Mouse (Mus musculus): ENCODE measurements around the gene Cpsf7.
"Not testable (repeated sequence)": the region's sequence is repeated elsewhere in the genome, so short reads cannot be mapped to it uniquely, and the experiment has no call there.

Cpsf7 gene

DNA sequence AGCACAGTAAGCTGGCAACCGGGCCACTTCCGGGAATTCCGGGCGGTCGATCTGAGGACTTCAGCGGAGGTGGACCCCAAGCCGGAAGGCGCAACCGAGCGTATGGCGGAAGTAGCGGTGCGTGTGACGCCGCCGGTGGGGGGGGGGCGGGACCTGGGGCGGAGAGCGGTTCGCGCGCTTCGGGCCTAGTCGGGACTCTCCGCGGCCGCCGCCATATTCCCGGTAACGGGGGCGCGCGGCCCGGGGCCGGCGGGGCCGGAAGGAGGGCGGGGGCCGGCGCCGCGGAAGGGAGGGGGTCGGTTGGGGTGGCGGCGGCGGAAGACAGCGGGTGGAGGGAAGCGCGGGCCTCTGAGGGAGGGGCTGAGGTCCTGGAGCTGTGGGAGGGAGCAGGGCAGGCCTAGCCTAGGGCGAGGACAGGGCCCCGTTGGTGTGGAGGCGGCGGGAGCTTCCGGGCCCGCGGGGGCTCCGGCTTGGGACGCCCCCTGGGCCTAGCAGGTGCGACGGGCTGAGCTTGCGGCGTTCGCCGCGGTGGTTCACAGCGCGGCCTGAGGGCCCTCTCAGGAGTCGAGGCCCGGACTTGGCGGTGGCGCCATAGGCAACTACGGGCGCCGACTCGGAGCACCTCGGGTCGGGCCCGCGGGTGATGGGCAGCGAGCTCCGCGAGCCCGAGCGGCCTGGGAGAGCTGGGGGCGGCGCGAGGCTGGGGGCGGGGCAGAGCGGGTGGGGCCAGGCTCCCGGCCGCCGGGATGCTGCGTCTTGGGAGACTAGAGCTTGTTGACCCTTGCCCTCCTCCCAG is at the start of gene Cpsf7:
TSS of gene Cpsf7 (plus strand) at position 161 of the 796 bp plus-strand sequence.
- DNase-seq (ENCODE audit: low spot score in 2 of 2) = peak; percentile 90 to 92

DNA sequence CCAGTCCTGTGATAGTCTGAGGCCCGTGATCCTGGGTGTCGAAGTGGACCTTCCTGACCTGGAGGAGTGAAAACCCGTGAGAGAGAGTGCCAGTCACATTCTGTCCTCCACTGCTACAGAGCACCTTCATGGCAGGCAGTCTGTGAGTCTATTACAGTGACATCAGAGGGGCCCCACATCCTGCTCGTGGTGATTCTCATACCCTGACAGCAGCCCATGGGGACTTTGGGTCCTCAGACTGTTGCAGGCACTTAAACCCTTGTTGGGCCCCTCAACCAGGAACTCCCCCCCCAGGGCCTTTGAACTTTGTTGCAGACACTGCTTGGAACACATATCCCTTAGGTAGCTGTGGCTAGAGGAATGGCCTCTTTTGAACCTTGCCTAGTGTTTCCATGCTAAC is 45.5 kb upstream of the Cpsf7 start:
- no peak for DNase-seq (ENCODE audit: low spot score in 2 of 2)

DNA sequence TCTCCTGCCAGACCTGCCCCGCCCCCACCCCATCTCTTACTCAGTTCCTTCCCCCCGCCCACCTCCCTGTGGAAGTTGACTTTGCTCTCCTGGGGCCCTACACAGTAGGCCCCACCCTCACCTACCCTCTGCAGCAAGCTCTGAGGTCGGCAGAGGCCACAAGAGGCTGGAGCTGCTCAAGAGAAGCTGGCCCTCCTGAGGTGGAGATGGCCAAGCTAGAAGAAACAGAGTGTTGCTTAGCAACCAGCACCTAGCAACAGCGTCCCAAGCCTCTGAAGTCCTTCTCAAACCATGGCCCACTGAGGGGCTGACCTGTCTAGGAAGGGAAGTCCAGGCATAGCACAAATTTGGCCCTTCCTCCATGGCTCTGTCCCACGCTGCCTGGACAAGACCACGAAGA is 42.4 kb upstream of the Cpsf7 start, which contains the start of gene Ppp1r32:
TSS of gene Ppp1r32 (minus strand) at position 226 of the 400 bp plus-strand sequence.
- no peak for DNase-seq (ENCODE audit: low spot score in 2 of 2)

DNA sequence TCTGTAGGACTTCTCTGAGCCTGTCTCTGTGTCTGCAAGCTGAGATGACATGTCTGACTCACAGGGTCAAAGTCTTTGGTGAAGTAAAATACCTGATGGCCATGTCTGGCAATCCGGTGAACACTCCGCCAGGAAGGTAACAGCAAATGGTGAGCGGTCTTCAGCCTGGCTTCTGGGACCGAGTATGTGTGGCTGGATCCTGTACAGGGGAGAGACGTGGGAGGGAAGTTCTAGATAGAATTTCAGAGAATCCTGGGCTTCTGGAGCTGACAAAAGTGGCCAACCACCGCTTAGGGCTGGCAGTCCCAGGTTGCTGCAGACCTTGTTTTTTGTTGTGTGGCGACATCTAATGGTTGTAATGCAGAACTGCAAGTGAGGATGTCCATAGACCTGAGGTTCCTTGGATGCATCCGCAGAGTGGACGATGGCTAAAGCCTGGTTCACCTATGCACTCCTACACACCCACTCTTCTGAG is 38.8 kb upstream of the Cpsf7 start:
- DNase-seq (ENCODE audit: low spot score in 2 of 2) = peak; percentile 9 to 16

DNA sequence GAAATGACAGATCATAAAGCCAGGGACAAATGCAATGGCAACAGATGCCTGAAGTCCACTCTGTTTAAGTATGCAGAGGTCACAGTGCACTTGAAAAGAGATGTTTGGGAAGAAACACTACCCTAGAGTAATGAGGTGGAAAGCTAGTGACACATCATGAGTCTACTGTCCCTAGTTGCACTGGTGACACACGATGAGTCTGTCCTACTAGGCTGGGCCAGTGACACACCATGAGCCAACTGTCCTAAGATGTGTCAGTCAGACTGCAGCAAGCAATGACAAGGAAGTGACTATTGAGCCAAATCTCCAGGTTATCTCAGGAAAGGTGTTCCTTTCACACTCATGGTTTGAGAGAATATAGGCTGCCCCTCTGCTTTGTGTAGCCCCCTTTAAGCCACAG is 29.4 kb upstream of the Cpsf7 start:
- DNase-seq (ENCODE audit: low spot score in 2 of 2) = no peak

DNA sequence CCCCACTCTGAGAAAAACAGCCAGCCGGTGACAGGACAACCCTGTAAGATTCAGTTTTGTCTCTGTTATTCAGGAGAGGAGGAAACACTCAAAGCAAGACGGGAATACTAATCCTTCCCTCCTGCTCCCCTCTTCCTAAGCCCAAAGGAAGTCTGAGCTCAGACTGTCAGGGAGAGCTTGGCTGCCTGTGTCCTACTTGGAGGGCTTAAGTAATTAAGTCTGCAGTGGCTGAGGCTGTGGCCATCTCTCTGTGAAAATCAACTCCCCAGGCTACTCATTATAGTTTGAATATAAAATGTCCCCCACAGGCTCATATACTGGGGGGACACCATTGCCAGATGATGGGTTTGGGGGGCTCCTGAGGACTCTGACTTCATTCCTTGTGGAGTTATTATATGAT is 28.1 kb upstream of the Cpsf7 start:
- no peak for DNase-seq (ENCODE audit: low spot score in 2 of 2)

DNA sequence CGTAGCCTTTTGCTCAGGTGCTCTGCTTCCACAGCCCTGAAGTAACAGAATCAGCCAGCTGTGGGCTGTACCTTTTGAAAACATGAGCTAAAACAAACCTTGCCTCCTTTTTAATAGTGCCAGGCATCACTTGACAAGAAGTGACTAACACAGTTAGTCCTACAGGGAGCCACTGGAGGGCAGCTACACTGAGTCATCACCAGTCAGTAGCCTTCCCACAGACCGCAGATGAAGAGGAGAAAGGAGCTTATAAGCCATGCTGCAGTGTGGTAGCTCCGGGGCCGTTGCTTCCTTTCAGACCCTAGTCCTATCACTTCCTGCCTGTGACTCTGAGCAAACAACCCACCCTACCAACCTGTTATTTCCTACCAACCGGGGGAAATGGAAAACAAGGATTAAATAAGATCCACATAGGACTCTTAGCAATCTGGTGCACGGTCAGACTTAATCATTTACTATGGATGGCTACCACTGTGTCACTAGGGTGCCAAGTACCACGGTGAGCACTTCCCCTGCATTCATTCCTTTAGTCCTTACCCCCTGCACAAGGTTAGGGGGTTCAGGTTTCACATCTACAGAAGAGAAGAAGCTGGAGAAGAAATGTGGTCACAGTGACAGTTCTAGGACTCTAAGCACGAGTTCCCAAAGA is 27.4 kb upstream of the Cpsf7 start:
- no peak for DNase-seq (ENCODE audit: low spot score in 2 of 2)

DNA sequence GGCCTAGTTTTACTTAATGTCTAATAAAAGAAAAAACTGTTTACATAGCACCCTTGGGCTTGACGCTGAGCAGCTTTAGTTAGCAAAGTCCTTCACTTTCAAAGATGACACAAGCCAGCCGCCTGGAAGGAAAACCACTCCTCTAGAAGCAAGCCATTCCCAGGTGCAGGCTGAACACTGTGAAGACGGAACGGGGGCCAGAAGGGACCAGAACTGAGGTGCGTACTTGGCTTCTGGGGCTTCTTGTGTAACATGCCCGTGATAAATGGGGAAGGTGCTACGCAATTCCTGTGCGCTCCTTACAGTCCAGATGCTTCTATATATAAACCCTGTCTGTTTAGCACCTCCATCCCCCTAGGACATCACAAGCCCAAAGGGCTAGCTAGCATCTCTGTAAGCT is 24.5 kb upstream of the Cpsf7 start:
- no peak for DNase-seq (ENCODE audit: low spot score in 2 of 2)

DNA sequence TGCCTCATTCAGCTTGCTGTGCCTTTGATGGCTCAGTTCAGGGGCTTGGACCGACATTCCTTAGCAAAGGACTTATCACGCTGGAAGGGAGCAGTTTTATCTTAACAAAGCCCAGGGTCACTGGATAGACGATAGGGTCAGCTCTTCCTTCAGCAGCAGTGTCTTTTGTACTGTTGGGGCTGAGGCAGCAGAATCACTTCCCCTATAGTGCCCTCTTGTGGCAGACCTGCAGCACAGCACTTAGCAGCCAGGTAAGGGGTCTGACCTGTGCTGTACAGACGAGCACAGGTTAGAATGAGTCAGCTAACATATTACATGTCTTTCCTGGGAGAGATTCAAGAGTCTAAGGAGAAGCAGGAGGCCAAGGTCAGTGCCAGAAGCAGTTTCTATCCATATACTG is 22.5 kb upstream of the Cpsf7 start:
- DNase-seq (ENCODE audit: low spot score in 2 of 2) = peak in 1 of 2 experiments; percentile 17

DNA sequence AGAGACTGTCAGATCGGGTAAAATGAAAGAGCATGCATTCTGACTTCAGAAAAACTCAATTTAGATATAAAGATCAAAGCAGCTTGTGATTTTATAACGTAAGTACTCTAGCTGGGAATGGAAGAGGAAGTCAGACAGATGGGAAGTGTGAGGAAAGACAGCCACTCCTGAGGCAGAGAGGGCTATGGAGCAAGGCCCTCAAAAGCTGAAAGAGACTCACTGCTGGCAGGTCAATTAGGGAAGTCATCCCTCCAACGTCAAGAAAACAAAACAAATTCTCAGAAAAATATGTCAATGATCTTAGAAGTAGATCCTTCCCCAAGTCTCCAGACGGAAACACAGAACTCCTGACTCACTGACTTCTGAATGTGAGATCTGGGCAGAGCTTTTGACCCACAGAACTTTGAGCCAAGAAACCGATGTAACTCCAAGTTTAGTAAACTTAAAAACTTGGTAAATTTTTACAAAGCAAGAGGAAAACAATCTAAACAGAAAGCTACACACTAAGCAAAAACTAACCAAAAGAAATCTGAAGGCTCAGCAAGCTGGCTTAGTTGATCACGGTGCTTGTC is 14.2 kb upstream of the Cpsf7 start:
- no peak for DNase-seq (ENCODE audit: low spot score in 2 of 2)

DNA sequence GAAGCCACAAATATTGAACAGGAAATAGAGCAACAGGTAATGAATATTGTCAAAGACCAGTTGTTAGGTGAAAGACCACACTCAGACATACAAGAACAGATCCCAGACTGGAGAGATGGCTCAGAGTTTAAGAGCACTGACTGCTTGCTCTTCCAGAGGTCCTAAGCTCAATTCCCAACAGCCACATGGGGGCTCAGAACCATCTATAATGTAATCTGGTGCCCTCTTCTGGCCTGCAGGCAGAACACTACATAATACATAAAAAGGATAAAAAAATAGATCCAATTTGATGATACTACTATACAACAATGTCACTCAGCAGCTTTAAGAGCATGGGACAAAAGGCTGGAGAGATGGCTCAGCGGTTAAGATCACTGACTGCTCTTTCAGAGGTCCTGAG is 4.7 kb upstream of the Cpsf7 start:
- DNase-seq (ENCODE audit: low spot score in 2 of 2) = no peak

DNA sequence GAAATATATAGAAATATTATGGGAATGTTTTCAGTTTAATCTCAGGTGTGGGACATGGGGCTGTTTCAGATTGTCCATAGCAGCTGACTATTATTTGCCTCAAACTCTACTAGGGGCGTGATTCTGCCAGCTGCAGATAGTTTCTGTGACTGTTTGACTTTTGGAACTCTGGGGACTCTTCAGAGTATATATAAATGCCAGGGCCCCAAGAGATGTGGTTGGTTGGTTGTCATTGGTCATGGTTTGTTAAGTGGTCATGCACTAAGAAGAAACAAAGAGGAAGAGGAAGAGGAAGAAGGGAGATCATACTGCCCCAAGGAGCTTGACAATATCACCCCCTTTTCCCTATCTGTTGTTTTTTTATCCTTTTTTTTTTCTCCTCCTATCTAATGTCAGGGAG is 3.1 kb upstream of the Cpsf7 start:
- DNase-seq (ENCODE audit: low spot score in 2 of 2) = peak; percentile 40 to 48

DNA sequence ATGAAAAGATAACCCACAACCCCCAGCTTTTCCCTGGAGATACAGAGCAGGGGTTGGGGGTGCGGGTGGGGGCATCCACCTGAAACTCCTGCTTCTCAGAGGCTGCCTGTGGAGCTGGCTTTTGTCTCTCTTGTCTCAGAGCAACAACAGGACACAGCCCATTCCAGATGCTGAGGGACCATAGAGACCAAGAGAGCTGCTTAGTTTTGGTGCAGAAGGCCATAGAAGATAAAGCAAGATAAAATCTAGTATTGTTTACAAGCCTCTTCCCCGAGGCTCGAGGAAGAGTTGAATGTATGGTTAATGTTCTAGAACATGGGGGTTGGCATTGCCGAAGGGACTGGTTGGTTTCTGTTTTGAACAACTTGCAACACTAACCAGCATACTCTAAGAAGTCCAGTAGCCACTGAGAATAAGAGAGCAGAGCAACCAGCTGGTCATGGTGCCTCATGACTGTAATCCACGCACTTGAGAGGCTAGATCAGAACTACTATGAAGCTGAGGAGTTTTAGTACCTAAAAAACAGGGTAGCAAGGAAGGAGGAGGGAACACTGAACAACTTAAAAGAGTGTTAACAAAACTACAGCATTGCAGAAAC is 1.5 kb upstream of the Cpsf7 start:
- no peak for DNase-seq (ENCODE audit: low spot score in 2 of 2)

DNA sequence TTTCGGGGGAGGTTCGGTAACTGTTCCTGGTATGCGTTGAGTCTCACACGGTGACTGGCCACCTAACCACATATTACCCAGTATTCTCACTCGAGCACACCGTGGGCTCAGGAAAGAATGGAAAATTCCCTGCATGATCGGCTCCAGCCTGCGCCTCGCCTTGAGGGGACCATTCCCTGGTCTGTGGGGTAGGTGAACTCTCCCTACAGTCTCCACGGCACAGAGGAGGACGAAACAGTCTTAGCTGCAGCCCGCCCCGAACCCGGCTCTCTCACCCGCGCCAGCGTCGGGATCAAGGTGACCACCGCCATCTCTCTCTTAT is 321 bp upstream of the Cpsf7 start:
- DNase-seq (ENCODE audit: low spot score in 2 of 2) = no peak

DNA sequence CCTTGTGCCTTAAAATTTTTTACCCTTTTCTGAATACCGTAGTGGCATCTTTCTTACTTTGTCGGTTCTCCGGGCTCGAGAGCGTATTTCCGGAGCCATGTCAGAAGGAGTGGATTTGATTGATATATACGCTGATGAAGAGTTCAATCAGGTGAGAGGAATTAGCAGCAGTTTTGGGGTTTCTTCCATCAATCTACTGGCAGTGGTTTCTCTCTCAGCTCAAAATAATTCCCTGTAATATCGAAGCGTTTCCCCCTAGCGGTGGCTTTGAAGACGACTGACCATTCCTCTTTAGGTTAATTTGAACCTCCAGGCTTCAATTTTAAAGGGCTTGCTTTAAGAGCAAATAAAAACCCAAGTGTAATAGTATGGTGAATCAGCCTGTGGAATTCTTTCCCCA is 844 bp downstream of the Cpsf7 start, which contains the start of gene Sdhaf2:
TSS of gene Sdhaf2 (minus strand) at position 233 of the 400 bp plus-strand sequence.
- peak; percentile 15 to 49 for DNase-seq (ENCODE audit: low spot score in 2 of 2)

DNA sequence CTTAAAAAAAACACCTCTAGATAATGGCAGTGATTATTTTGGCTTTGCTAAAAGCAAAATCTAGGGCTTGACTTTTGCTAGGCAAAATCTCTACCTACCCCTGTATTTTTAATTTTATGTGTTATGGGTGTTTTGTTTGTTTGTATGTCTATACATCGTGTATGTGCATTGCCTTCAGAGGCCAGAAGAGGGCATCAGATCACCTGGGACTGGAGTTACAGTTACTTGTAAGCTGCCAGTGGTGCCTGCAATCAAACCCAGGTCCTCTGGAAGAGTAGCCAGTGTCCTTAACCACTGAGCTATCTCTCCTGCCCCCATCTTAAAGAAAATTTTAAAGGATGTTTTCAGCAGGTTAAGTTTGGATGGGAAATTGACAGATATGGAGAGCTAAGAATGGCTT is 5.0 kb downstream of the Cpsf7 start:
- no peak for DNase-seq (ENCODE audit: low spot score in 2 of 2)

DNA sequence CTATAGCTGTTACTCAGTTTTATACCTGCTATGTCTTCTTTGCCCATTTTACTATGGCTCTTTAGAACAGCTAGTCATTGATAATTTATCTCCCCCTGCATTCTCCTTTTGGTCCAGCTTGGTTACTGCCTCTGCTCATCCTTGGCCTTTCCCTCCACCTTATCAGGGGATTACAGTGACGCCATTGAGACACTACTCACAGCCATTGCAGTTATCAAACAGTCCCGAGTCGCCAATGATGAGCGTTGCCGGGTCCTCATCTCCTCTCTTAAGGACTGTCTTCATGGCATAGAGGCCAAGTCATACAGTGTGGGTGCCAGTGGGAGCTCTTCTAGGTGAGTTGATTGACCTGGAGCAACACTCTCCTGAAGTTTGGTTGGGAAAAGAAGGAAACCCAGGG is 14.4 kb downstream of the Cpsf7 start:
- no peak for DNase-seq (ENCODE audit: low spot score in 2 of 2)

DNA sequence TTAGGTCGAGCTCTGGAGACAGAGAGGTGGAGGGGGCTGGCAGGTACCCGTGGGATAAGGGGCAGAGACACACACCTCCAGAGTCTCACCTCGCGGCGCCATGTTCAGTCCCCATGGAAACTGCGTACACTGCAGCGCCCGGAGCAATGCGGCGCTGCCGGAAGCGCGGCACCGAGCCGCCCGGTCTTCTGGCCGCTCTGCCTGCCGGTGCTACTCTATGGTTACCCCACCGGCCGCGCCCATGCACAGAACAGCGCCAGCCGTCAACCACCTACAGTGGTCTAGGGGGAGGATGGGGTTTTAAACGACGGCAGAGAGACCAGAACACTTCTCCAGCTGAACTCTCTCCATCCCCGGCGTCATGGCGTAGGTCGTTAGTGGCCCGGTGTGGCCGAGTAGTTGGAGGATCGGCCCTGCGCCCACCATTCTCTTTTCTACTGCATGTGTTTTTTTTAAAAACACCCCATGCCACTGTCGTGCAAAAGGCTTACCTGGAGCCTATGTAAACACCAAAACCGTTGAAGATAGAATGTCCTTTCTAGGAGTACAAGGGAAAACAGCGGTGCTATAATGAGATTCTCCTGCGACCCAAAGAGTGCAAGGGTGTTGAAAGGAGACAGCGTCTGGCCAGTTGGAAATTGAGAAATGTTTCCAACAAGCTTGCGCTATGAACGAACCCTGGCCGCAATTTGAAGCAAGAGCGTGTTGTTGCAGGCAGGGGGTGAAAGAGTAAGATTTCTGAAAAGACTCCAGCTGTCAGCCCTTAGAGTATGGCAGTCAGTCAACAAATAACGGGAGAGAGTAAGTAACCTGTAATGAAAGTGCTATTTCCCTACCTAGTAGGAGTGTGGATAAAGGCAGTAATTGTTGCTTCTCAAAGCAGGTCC is 30.8 kb downstream of the Cpsf7 start, which contains the start of gene Tmem216:
TSS of gene Tmem216 (minus strand) at position 615 of the 887 bp plus-strand sequence.
- peak; percentile 87 to 88 for DNase-seq (ENCODE audit: low spot score in 2 of 2)

DNA sequence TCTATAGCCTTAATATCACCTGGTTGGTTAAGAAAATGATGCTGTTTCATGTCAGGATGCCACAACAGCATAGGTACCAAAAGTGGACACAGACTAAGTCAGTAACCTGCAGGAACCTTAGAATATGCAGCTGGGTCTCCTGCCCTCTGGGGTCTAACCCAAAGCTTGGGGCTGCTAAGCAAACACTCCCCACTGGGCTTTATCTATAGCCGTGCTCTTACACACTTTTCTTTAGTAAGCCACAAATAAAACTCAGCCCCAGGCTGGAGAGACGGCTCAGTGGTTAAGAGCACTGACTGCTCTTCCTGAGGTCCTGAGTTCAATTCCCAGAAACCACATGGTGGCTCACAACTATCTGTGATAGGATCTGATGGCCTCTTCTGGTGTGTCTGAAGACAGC is 31.9 kb downstream of the Cpsf7 start:
- no peak for DNase-seq (ENCODE audit: low spot score in 2 of 2)

DNA sequence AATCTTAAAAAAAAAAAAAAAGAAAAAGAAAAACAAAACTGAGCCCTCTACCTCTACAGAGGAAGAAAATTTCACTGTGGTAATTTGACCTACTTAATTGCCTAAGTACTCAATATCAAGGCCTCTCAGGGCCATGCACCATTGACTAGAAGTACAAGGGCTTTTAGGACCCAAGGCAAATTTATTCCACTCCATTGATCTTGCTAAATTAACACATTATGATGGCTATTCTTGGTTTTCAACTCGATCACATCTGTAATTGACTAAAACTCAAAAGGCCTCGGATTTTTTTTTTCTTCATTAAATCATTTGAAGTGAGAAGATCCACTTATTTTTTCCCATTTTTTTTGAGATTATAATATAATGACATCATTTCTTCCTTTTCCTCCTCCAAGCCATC is 32.4 kb downstream of the Cpsf7 start:
- no peak for DNase-seq (ENCODE audit: low spot score in 2 of 2)

DNA sequence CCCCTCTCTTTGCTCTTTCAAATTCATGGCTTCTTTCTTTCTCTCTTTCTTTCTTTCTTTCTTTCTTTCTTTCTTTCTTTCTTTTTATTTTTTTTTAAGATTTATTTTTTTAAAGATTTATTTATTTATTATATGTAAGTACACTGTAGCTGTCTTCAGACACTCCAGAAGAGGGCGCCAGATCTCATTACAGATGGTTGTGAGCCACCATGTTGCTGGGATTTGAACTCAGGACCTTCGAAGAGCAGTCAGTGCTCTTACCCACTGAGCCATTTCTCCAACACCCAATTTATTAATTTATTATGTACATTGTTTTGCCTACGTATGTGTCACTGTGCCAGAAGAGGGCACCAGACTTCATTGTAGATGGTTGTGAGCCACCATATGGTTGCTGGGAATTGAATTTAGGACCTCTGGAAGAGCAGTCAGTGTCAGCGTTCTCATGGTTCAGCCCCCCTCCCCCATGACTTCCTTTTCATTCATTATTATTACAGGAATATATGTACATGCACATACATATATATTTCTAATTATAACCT is 32.8 kb downstream of the Cpsf7 start:
- not testable (repeated sequence) for DNase-seq (ENCODE audit: low spot score in 2 of 2)
